Mouse (Mus musculus) central nervous system, embryonic 14 days (tissue): Measurements from ENCODE around the gene Ptprg. TPM values are rescaled to one million over a fixed set of nuclear protein-coding genes. Genes with fewer than 3 reads are reported as not detected.

ENCODE experiments used
- polyA plus RNA-seq: library from polyadenylated mRNA; depleted of rRNA; stranded (reverse); fragments of >200 nt; gene quantifications from 2 replicates; pipeline ENCODE4 v1.2.3, GENCODE M21; 2012; rRNA removed

Ptprg gene
- 34.1 and 36.4 TPM in 2 replicates for polyA plus RNA-seq

DNA sequence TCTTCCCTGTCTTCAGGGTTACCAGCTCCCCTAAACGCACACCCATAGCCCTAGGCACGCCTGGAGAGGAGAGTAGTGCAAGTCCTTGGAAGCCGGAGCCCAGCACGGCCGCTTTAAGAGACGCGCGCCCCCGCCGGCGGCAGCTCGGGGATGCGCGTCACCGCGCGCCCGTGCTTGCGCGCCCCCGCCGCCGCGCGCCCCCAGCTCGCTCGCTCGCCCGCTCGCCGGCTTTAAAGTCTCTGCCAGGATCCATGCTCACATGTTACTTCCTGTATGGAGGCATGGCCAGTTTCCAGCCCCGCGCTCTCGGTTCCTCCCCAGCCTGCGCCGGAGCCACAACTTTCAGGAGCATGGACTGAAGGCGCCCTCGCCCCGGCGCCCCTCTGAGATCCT lies at the start of gene Ptprg:
Gene Ptprg (plus strand): TSS at position 260 of the 393 bp plus-strand sequence.

DNA sequence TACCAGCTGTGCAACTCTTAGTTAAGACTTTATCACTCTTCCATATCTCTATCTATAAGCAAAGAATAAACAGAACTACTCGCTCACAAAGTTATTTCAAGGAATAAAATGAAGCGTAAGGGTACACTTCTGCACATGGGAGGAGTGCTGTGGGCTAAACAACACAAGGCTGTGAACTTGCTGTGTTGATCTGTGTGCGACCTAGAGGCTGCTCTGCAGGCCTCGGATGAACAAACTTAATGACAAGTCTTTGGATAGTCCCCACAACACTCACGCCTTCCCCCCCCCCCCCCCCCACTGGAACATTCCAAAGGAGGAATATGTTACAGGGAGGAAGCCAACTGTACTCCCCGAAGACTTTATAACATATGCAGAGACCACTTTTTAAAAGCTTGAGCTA lies 730.3 kb downstream of the Ptprg start, which contains the start of gene Gm49355:
Gene Gm49355 (plus strand): TSS at position 336 of the 400 bp plus-strand sequence.

DNA sequence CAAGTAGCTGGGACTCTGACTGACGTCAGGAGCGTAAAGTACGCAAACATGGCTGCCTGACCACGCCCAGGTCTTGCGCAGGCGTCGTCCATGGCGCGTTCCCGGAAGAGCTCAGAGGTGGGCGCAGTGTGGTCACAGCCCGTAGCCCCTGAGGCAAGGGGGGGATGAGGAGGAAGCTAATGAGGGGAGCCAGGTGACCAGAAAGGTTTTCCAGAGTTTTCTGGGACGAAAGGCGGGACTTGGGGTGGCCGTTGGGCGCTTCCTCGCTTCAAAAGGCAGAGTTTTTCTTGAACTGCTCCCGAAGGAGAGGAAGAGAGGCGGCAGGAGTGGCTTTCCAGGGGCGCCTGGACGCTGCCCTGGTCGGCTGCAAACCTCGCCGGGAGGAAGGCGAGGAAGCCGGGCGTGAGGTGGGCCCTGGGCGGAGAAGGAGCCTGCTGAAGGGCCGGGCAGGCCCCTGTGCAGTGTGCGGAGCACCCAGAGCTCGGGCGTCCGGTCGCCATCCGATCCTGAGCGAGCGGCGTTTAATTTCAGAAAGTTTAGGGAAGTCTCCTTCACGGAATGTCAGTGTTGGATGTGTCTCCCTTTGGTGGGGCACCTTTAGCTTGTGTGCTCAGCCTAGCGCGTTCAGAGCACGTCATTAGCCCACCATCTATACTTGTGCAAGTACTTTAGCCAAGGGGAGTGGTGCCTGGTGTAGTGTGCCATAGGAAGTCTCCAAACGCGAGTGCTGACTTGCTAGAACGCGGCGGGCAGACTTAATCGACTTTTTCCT lies 731.0 kb downstream of the Ptprg start, which contains the start of gene 3830406C13Rik:
Gene 3830406C13Rik (plus strand): TSS at position 33 of the 772 bp plus-strand sequence.

Other genes starting within 250 kb of the Ptprg start
- gene Gm3839, start 196.8 kb upstream of the Ptprg start, polyA plus RNA-seq = 0.21 and 0.39 TPM in 2 replicates